Mouse (Mus musculus): ENCODE results near the gene Apol7a. TPM values are rescaled to one million over a fixed set of nuclear protein-coding genes. Genes with fewer than 3 reads are reported as not detected.
A peak's percentile ranks its signal among the peaks of the same experiment; 100 is the strongest.

Apol7a gene
- polyA plus RNA-seq, 1 experiment from 2014 or later = not detected

GRCm38 (mm10) chr15:77358320-77359040 lies 40.4 kb downstream of the Apol7a start:
- H3K36me3 ChIP-seq (ENCODE audit: control insufficient read depth, insufficient read depth, low read length) = no peaks in the 10 kb centered on the region
- peak overlapping the region; percentile 21; the same call in 1 of the 2 replicates for H3K4me3 ChIP-seq (ENCODE audit: low read depth, low read length)
- H3K4me1 ChIP-seq (ENCODE audit: control insufficient read depth, insufficient read depth, low read length) = peaks cover 28% of the 10 kb centered on the region
- DNase-seq (ENCODE audit: low spot score) (peak; percentile 94), ATAC-seq (peak; percentile 80)
- H3K27me3 ChIP-seq (replicated peaks; ENCODE audit: control insufficient read depth, insufficient read depth, low read length) = no peaks in the 10 kb centered on the region
- H3K27ac ChIP-seq (ENCODE audit: low read depth, low read length) = peak overlapping the region; percentile 52; the same call in 1 of the 2 replicates
- H3K9ac ChIP-seq (ENCODE audit: low read length) = peak overlapping the region; percentile 69
- 7% methylated on average over 29 of the region's 29 CpGs for WGBS
- H3K4me2 ChIP-seq (ENCODE audit: low read length) = peak overlapping the region; percentile 57
- no peaks in the 10 kb centered on the region for H3K9me3 ChIP-seq (replicated peaks; ENCODE audit: control insufficient read depth, low read length)

GRCm38 (mm10) chr15:77356248-77356810 lies 42.6 kb downstream of the Apol7a start:
- 15% methylated on average over 11 of the region's 11 CpGs for WGBS
- H3K9ac ChIP-seq (ENCODE audit: low read length) = peak overlapping the region; percentile 32; the same call in 1 of the 2 replicates

GRCm38 (mm10) chr15:77354848-77355551 lies 43.9 kb downstream of the Apol7a start:
- 69% methylated on average over 6 of the region's 6 CpGs for WGBS
- Histone ChIP-seq H3K9me3 (replicated peaks; ENCODE audit: control insufficient read depth, low read length) (no peaks in the 10 kb centered on the region), H3K27me3 (replicated peaks; ENCODE audit: control insufficient read depth, insufficient read depth, low read length) (no peaks in the 10 kb centered on the region), H3K36me3 (ENCODE audit: control insufficient read depth, insufficient read depth, low read length) (no peaks in the 10 kb centered on the region), H3K27ac (ENCODE audit: low read depth, low read length) (peak overlapping the region; percentile 49), H3K4me3 (ENCODE audit: low read depth, low read length) (no peak overlapping the region), H3K4me2 (ENCODE audit: low read length) (no peak overlapping the region), H3K4me1 (ENCODE audit: control insufficient read depth, insufficient read depth, low read length) (peaks cover 24% of the 10 kb centered on the region), H3K9ac (ENCODE audit: low read length) (no peak overlapping the region)
- no peak for DNase-seq (ENCODE audit: low spot score)
- ATAC-seq = no peak

More at GRCm38 (mm10) chr15:77356248-77356810, 42.6 kb downstream of the Apol7a start:
- H3K9me3 ChIP-seq (replicated peaks; ENCODE audit: control insufficient read depth, low read length) = no peaks in the 10 kb centered on the region
- no peak overlapping the region for H3K4me3 ChIP-seq (ENCODE audit: low read depth, low read length)
- peak overlapping the region; percentile 58; the same call in 1 of the 2 replicates for H3K27ac ChIP-seq (ENCODE audit: low read depth, low read length)
- ATAC-seq (peak; percentile 42), DNase-seq (ENCODE audit: low spot score) (peak; percentile 70)
- peaks cover 24% of the 10 kb centered on the region for H3K4me1 ChIP-seq (ENCODE audit: control insufficient read depth, insufficient read depth, low read length)
- H3K27me3 ChIP-seq (replicated peaks; ENCODE audit: control insufficient read depth, insufficient read depth, low read length) = no peaks in the 10 kb centered on the region
- H3K36me3 ChIP-seq (ENCODE audit: control insufficient read depth, insufficient read depth, low read length) = no peaks in the 10 kb centered on the region
- peak overlapping the region; percentile 23 for H3K4me2 ChIP-seq (ENCODE audit: low read length)

GRCm38 (mm10) chr15:77354496-77354847 lies 44.4 kb downstream of the Apol7a start:
- Histone ChIP-seq H3K9ac (ENCODE audit: low read length) (no peak overlapping the region), H3K4me2 (ENCODE audit: low read length) (no peak overlapping the region), H3K27me3 (replicated peaks; ENCODE audit: control insufficient read depth, insufficient read depth, low read length) (no peaks in the 10 kb centered on the region), H3K9me3 (replicated peaks; ENCODE audit: control insufficient read depth, low read length) (no peaks in the 10 kb centered on the region), H3K4me1 (ENCODE audit: control insufficient read depth, insufficient read depth, low read length) (peaks cover 24% of the 10 kb centered on the region), H3K27ac (ENCODE audit: low read depth, low read length) (no peak overlapping the region), H3K4me3 (ENCODE audit: low read depth, low read length) (no peak overlapping the region), H3K36me3 (ENCODE audit: control insufficient read depth, insufficient read depth, low read length) (no peaks in the 10 kb centered on the region)
- DNase-seq (ENCODE audit: low spot score) (no peak), ATAC-seq (no peak)
- 53% methylated on average over 4 of the region's 4 CpGs for WGBS

- Histone ChIP-seq H3K27ac (ENCODE audit: low read depth, low read length) (no peak overlapping the region), H3K4me3 (ENCODE audit: low read depth, low read length) (no peak overlapping the region), H3K36me3 (ENCODE audit: control insufficient read depth, insufficient read depth, low read length) (no peaks in the 10 kb centered on the region), H3K4me2 (ENCODE audit: low read length) (no peak overlapping the region), H3K4me1 (ENCODE audit: control insufficient read depth, insufficient read depth, low read length) (peaks cover 21% of the 10 kb centered on the region), H3K9me3 (replicated peaks; ENCODE audit: control insufficient read depth, low read length) (no peaks in the 10 kb centered on the region), H3K27me3 (replicated peaks; ENCODE audit: control insufficient read depth, insufficient read depth, low read length) (no peaks in the 10 kb centered on the region), H3K9ac (ENCODE audit: low read length) (no peak overlapping the region)
- 53% methylated on average over 4 of the region's 4 CpGs for WGBS
- DNase-seq (ENCODE audit: low spot score) (no peak), ATAC-seq (no peak)
These were observed 45.1 kb downstream of the Apol7a start for GRCm38 (mm10) chr15:77353764-77354163.

GRCm38 (mm10) chr15:77352863-77353262 lies 46.0 kb downstream of the Apol7a start:
- no peaks in the 10 kb centered on the region for H3K27me3 ChIP-seq (replicated peaks; ENCODE audit: control insufficient read depth, insufficient read depth, low read length)
- no peaks in the 10 kb centered on the region for H3K9me3 ChIP-seq (replicated peaks; ENCODE audit: control insufficient read depth, low read length)
- H3K4me3 ChIP-seq (ENCODE audit: low read depth, low read length) = no peak overlapping the region
- WGBS = 61% methylated on average over 7 of the region's 7 CpGs
- no peak overlapping the region for H3K27ac ChIP-seq (ENCODE audit: low read depth, low read length)
- H3K9ac ChIP-seq (ENCODE audit: low read length) = no peak overlapping the region
- DNase-seq (ENCODE audit: low spot score) (no peak), ATAC-seq (no peak)
- no peaks in the 10 kb centered on the region for H3K36me3 ChIP-seq (ENCODE audit: control insufficient read depth, insufficient read depth, low read length)
- no peak overlapping the region for H3K4me2 ChIP-seq (ENCODE audit: low read length)
- H3K4me1 ChIP-seq (ENCODE audit: control insufficient read depth, insufficient read depth, low read length) = peaks cover 21% of the 10 kb centered on the region

GRCm38 (mm10) chr15:77350117-77350516 lies 48.8 kb downstream of the Apol7a start:
- H3K27ac ChIP-seq (ENCODE audit: low read depth, low read length) = no peak overlapping the region
- DNase-seq (ENCODE audit: low spot score) (no peak), ATAC-seq (no peak)
- no peaks in the 10 kb centered on the region for H3K9me3 ChIP-seq (replicated peaks; ENCODE audit: control insufficient read depth, low read length)
- H3K4me3 ChIP-seq (ENCODE audit: low read depth, low read length) = no peak overlapping the region
- 91% methylated on average over 7 of the region's 7 CpGs for WGBS
- no peak overlapping the region for H3K9ac ChIP-seq (ENCODE audit: low read length)
- no peaks in the 10 kb centered on the region for H3K36me3 ChIP-seq (ENCODE audit: control insufficient read depth, insufficient read depth, low read length)
- H3K27me3 ChIP-seq (replicated peaks; ENCODE audit: control insufficient read depth, insufficient read depth, low read length) = no peaks in the 10 kb centered on the region
- peaks cover 5% of the 10 kb centered on the region for H3K4me1 ChIP-seq (ENCODE audit: control insufficient read depth, insufficient read depth, low read length)
- H3K4me2 ChIP-seq (ENCODE audit: low read length) = no peak overlapping the region

GRCm38 (mm10) chr15:77348146-77348545 lies 50.8 kb downstream of the Apol7a start:
- no peaks in the 10 kb centered on the region for H3K9me3 ChIP-seq (replicated peaks; ENCODE audit: control insufficient read depth, low read length)
- 78% methylated on average over 7 of the region's 7 CpGs for WGBS

More at GRCm38 (mm10) chr15:77348146-77348545, 50.8 kb downstream of the Apol7a start:
- no peak overlapping the region for H3K9ac ChIP-seq (ENCODE audit: low read length)
- ATAC-seq = no peak
- H3K36me3 ChIP-seq (ENCODE audit: control insufficient read depth, insufficient read depth, low read length) = no peaks in the 10 kb centered on the region
- H3K27ac ChIP-seq (ENCODE audit: low read depth, low read length) = no peak overlapping the region
- H3K4me1 ChIP-seq (ENCODE audit: control insufficient read depth, insufficient read depth, low read length) = peaks cover 3% of the 10 kb centered on the region
- H3K4me2 ChIP-seq (ENCODE audit: low read length) = no peak overlapping the region
- no peak for DNase-seq (ENCODE audit: low spot score)
- no peaks in the 10 kb centered on the region for H3K27me3 ChIP-seq (replicated peaks; ENCODE audit: control insufficient read depth, insufficient read depth, low read length)
- no peak overlapping the region for H3K4me3 ChIP-seq (ENCODE audit: low read depth, low read length)

Data from forebrain, embryonic 14.5 days (tissue).